Mouse (Mus musculus) gastrocnemius, postnatal 36 days (tissue): ENCODE measurements around the gene Tulp3. TPM values are rescaled to one million over a fixed set of nuclear protein-coding genes. Genes with fewer than 3 reads are reported as not detected.
"Not testable (repeated sequence)": the region's sequence is repeated elsewhere in the genome, so short reads cannot be mapped to it uniquely, and the experiment has no call there.

ENCODE experiments used
- DNase-seq, 2 experiments: peaks; one replicate each; pipeline ENCODE4 v3.0.0; 2022
- intact Hi-C: fragments of 180-260 bp; cut with DNase I; formaldehyde crosslinking; loops from one replicate; pipeline ENCODE4 v1.15.1; 2025
- long read RNA-seq, 2 experiments: library from polyadenylated mRNA; stranded (forward); transcript quantifications; one replicate each; pipeline ENCODE4 v2.0.0; 2021
- total RNA-seq, 2 experiments: library from RNA; stranded (reverse); gene quantifications; 2 replicates each; pipeline ENCODE4 v1.2.3; 2021

The Tulp3 gene
- total RNA-seq, result 1 to 10 TPM; 5.8 to 6.6 TPM
- long read RNA-seq, experiment 1, partial matches to known transcripts, result 0 of 5 reads
- long read RNA-seq, experiment 1, other reads (novel, unspliced or antisense), result 4 of 5 reads
- long read RNA-seq, experiment 2, partial matches to known transcripts, result 0 of 5 reads
- long read RNA-seq, experiment 2, other reads (novel, unspliced or antisense), result 3 of 5 reads

GRCm38 (mm10) chr6:128355726-128356416, at the start of gene Tulp3:
Gene Tulp3, minus strand, starts transcription at chr6:128355851.
- DNase-seq, result peak; percentile 91 to 96
- intact Hi-C loops, result loop anchor here (5.0 kb wide), 1 partner anchor 124 kb away; no protein-coding TSS in a partner anchor

- DNase-seq, result no peak
- intact Hi-C loops, result no loop called here
These were observed 49.1 kb upstream of the Tulp3 start for GRCm38 (mm10) chr6:128404708-128405107.

- intact Hi-C loops, result no loop called here
- DNase-seq, result no peak
These were observed 44.0 kb upstream of the Tulp3 start for GRCm38 (mm10) chr6:128399421-128400185.

- no peak for DNase-seq
- intact Hi-C loops, result no loop called here
These were observed 43.3 kb upstream of the Tulp3 start, which contains the start of gene Nrip2 for GRCm38 (mm10) chr6:128398996-128399395. Gene Nrip2, plus strand, starts transcription at chr6:128399296.

- DNase-seq, result no peak
- intact Hi-C loops, result no loop called here
These were observed 42.1 kb upstream of the Tulp3 start for GRCm38 (mm10) chr6:128397574-128398261.

- DNase-seq, result no peak
- intact Hi-C loops, result no loop called here
These were observed 35.0 kb upstream of the Tulp3 start for GRCm38 (mm10) chr6:128390683-128391082.

GRCm38 (mm10) chr6:128389185-128389584, 33.5 kb upstream of the Tulp3 start:
- intact Hi-C loops, result no loop called here
- no peak for DNase-seq

- intact Hi-C loops, result no loop called here
These were observed 29.4 kb upstream of the Tulp3 start for GRCm38 (mm10) chr6:128385026-128385425.

GRCm38 (mm10) chr6:128383752-128384151, 28.1 kb upstream of the Tulp3 start:
- intact Hi-C loops, result no loop called here
- DNase-seq, result no peak

More at GRCm38 (mm10) chr6:128385026-128385425, 29.4 kb upstream of the Tulp3 start:
- no peak for DNase-seq

- intact Hi-C loops, result no loop called here
- DNase-seq, result no peak
These were observed 25.6 kb upstream of the Tulp3 start for GRCm38 (mm10) chr6:128381254-128381653.

GRCm38 (mm10) chr6:128380594-128381167, 25.0 kb upstream of the Tulp3 start:
- intact Hi-C loops, DNase-seq: not testable (repeated sequence)

- intact Hi-C loops, result loop anchor here (5.0 kb wide), 1 partner anchor 33 kb away; no protein-coding TSS in a partner anchor
- DNase-seq, result no peak
These were observed 24.0 kb upstream of the Tulp3 start for GRCm38 (mm10) chr6:128379636-128380035.

- intact Hi-C loops, result loop anchor here (5.0 kb wide), 1 partner anchor 36 kb away; no protein-coding TSS in a partner anchor
- DNase-seq, result no peak
These were observed 20.9 kb upstream of the Tulp3 start for GRCm38 (mm10) chr6:128376371-128377085.

GRCm38 (mm10) chr6:128375192-128375591, 19.5 kb upstream of the Tulp3 start, which contains the start of the genes Tex52 and Gm44596:
Gene Tex52, plus strand, starts transcription at chr6:128375456.
Gene Gm44596, plus strand, starts transcription at chr6:128375503.
- DNase-seq, result no peak
- intact Hi-C loops, result loop anchor here (5.0 kb wide), 1 partner anchor 37 kb away; no protein-coding TSS in a partner anchor

GRCm38 (mm10) chr6:128370040-128370439, 14.4 kb upstream of the Tulp3 start:
- intact Hi-C loops, result no loop called here
- DNase-seq, result no peak

- intact Hi-C loops, result no loop called here
- DNase-seq, result no peak
These were observed 10.8 kb upstream of the Tulp3 start for GRCm38 (mm10) chr6:128366466-128366865.

GRCm38 (mm10) chr6:128364721-128365120, 9.1 kb upstream of the Tulp3 start:
- intact Hi-C loops, result no loop called here
- no peak for DNase-seq

GRCm38 (mm10) chr6:128363007-128363825, 7.6 kb upstream of the Tulp3 start:
- intact Hi-C loops, result no loop called here
- DNase-seq, result no peak
